12 mouse cellular contexts compared by ENCODE assay signal in genomic region chr2:115056327-115057070, GRCm38 (mm10).
A peak's percentile ranks its signal among the peaks of the same experiment; 100 is the strongest.
DNase-seq lines count a peak whose midpoint lies in the region; ATAC-seq lines count a peak whose summit lies in the region.
"Had no signal": no experiment of that assay in that cellular context is flagged by ENCODE, and none has a peak within 500 bp of the region (broad histone marks: within the 10 kb centered on the region; RNA-seq: fewer than 3 reads in every experiment).

No protein-coding gene starts in this region.

- intact Hi-C loops in left cerebral cortex, postnatal 4 days (cut with DNase I) = no loop called here

- no peaks in the 10 kb centered on the region for H3K36me3 ChIP-seq in forebrain, embryonic 15.5 days
- H3K36me3 ChIP-seq in midbrain, embryonic 15.5 days (replicated peaks) = no peaks in the 10 kb centered on the region
- H3K36me3 ChIP-seq: embryonic facial prominence, embryonic 13.5 days; heart, embryonic 13.5 days; liver, embryonic 13.5 days had no signal

- ATAC-seq in forebrain, embryonic 15.5 days (replicated peaks) = peak; percentile 93
- peak; percentile 85 for ATAC-seq in midbrain, embryonic 15.5 days (replicated peaks)
- ATAC-seq: intestine, postnatal 0 days had no signal

- no peak overlapping the region for H3K4me3 ChIP-seq in forebrain, embryonic 15.5 days
- H3K4me3 ChIP-seq in midbrain, embryonic 15.5 days = no peak overlapping the region
- H3K4me3 ChIP-seq: embryonic facial prominence, embryonic 13.5 days; heart, embryonic 13.5 days; liver, embryonic 13.5 days had no signal

- no peaks in the 10 kb centered on the region for H3K27me3 ChIP-seq in forebrain, embryonic 15.5 days
- H3K27me3 ChIP-seq in midbrain, embryonic 15.5 days (replicated peaks) = no peaks in the 10 kb centered on the region
- H3K27me3 ChIP-seq: embryonic facial prominence, embryonic 13.5 days; heart, embryonic 13.5 days; liver, embryonic 13.5 days had no signal

- H3K9me3 ChIP-seq in forebrain, embryonic 15.5 days = no peaks in the 10 kb centered on the region
- no peaks in the 10 kb centered on the region for H3K9me3 ChIP-seq in midbrain, embryonic 15.5 days
- H3K9me3 ChIP-seq: embryonic facial prominence, embryonic 13.5 days; heart, embryonic 13.5 days; liver, embryonic 13.5 days had no signal

- DNase-seq in left cerebral cortex, postnatal 4 days = peak; percentile 47
- no peak for DNase-seq in left cerebral cortex, adult 9 months (ENCODE audit: low spot score in 2 of 2)
- DNase-seq in adipocyte (ENCODE audit: low spot score) = peak; percentile 33
- DNase-seq in urinary bladder, adult 2 months (ENCODE audit: low spot score) = no peak
- no peak for DNase-seq in c-Kit-positive CD71-positive TER-119-positive erythroid progenitor cells, embryonic 14.5 days (ENCODE audit: low spot score)
- DNase-seq: cerebellum, adult 11-12 months; liver, embryonic 13.5 days had no signal

- 21% methylated on average over 4 of the region's 4 CpGs for WGBS in forebrain, embryonic 15.5 days
- 41% methylated on average over 4 of the region's 4 CpGs for WGBS in midbrain, embryonic 15.5 days

- H3K4me1 ChIP-seq in forebrain, embryonic 15.5 days = peaks cover 22% of the 10 kb centered on the region
- H3K4me1 ChIP-seq in midbrain, embryonic 15.5 days = peaks cover 7% of the 10 kb centered on the region; the same call in 1 of the 2 replicates
- H3K4me1 ChIP-seq: liver, embryonic 13.5 days had no signal

- peak overlapping the region; percentile 72 for H3K27ac ChIP-seq in forebrain, embryonic 15.5 days (replicated peaks)
- no peak overlapping the region for H3K27ac ChIP-seq in midbrain, embryonic 15.5 days
- H3K27ac ChIP-seq: embryonic facial prominence, embryonic 13.5 days; heart, embryonic 13.5 days; liver, embryonic 13.5 days had no signal

- H3K9ac ChIP-seq in forebrain, embryonic 15.5 days (replicated peaks) = no peak overlapping the region
- H3K9ac ChIP-seq in midbrain, embryonic 15.5 days = no peak overlapping the region
- H3K9ac ChIP-seq: embryonic facial prominence, embryonic 13.5 days; heart, embryonic 13.5 days; liver, embryonic 13.5 days had no signal

- peak overlapping the region; percentile 12 for H3K4me2 ChIP-seq in forebrain, embryonic 15.5 days (replicated peaks)
- no peak overlapping the region; the same call in 1 of the 2 replicates for H3K4me2 ChIP-seq in midbrain, embryonic 15.5 days
- H3K4me2 ChIP-seq: embryonic facial prominence, embryonic 13.5 days; heart, embryonic 13.5 days; liver, embryonic 13.5 days had no signal

Comparison
In these comparisons a context has a peak if more than half of its experiments do, and no peak if none do; other contexts are left out.
1. DNase-seq: peak in left cerebral cortex, postnatal 4 days (single experiment) and adipocyte (single experiment); none in left cerebral cortex, adult 9 months (0 of 2), urinary bladder, adult 2 months (single experiment) and c-Kit-positive CD71-positive TER-119-positive erythroid progenitor cells, embryonic 14.5 days (single experiment).